Mouse (Mus musculus) layer of hippocampus, adult 2 months (tissue): ENCODE data around the gene AC124502.3. TPM values are rescaled to one million over a fixed set of nuclear protein-coding genes. Genes with fewer than 3 reads are reported as not detected.
A peak's percentile ranks its signal among the peaks of the same experiment; 100 is the strongest.

Experiments
- DNase-seq, 2 experiments: peaks; one replicate each; pipeline ENCODE4 v3.0.0; 2022; ENCODE audit warnings: low spot score in 2 of 2
- H3K27ac ChIP-seq: fragments of 200-600 bp; 2 replicates; pipeline ENCODE4 v1.8.1; 2022
- H3K4me3 ChIP-seq: fragments of 200-600 bp; 2 replicates; pipeline ENCODE4 v1.8.1; 2022; ENCODE audit warnings: mild to moderate bottlenecking
- CTCF ChIP-seq: fragments of 200-600 bp; conservative IDR thresholded peaks from 2 replicates; pipeline ENCODE4 v1.8.1; 2022; ENCODE audit warnings: antibody characterized with exemption, mild to moderate bottlenecking, moderate library complexity
- total RNA-seq, 2 experiments: library from RNA; stranded (reverse); gene quantifications; 2 replicates each; pipeline ENCODE4 v1.2.3; 2021

Gene AC124502.3
- total RNA-seq, 2 experiments from 2014 or later, result 4.1 to 7.6 TPM

DNA sequence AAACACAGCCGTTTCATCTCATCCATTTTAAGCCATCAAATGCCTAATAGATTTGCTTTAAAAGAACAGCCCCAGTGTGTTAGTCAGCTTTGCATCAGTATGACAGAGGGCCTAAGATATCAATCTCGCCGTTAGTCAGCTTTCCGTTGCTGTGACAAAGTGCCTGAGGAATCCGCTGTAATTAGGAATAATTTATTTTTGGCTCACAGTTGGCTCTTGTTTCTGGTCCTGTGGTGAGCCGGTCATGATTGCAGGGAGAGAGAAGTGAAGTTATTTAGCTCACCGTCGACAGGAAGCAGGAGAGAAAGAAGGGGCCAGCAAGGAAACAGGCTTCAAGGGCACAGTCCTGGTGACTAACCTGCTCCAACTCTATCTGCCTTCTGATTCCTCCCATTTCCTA lies 25.6 kb upstream of the AC124502.3 start:
- Histone ChIP-seq H3K4me3 (no peak overlapping the region), H3K27ac (no peak overlapping the region)
- DNase-seq, result no peak
- TF ChIP-seq CTCF, result no peak

GRCm38 (mm10) chr19:5014961-5015398 lies 23.7 kb upstream of the AC124502.3 start:
- peak; percentile 86 for TF ChIP-seq CTCF
- H3K27ac ChIP-seq, result no peak overlapping the region
- no peak overlapping the region for H3K4me3 ChIP-seq
- peak in 1 of 2 experiments; percentile 53 for DNase-seq

GRCm38 (mm10) chr19:5016221-5016742 lies 22.4 kb upstream of the AC124502.3 start:
- Histone ChIP-seq H3K27ac (no peak overlapping the region), H3K4me3 (no peak overlapping the region)
- no peak for TF ChIP-seq CTCF
- DNase-seq, result no peak

GRCm38 (mm10) chr19:5016782-5017181 lies 21.9 kb upstream of the AC124502.3 start:
- peak in 1 of 2 experiments; percentile 59 for DNase-seq
- peak; percentile 93 for TF ChIP-seq CTCF
- Histone ChIP-seq H3K4me3 (no peak overlapping the region), H3K27ac (no peak overlapping the region)

DNA sequence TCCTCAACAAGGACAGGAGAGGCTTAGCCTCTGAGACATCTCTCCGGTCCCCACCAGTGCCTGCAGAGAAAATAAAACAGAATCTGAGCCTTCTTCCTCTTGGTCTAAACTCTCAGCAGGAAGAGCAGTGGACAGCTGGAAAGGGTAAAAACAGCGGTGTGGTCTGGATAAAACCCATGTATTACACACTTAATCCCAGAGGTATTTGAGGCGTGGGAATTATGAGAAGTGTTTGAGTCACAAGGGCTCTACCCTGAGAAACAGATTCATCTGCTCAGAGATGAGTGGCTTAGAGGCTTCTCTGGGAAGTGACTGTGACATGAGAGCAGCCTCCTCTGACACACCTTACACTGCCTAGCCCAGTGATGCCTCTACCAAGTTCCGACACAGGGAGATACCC lies 21.1 kb upstream of the AC124502.3 start:
- no peak for DNase-seq
- no peak for TF ChIP-seq CTCF
- H3K27ac ChIP-seq, result no peak overlapping the region
- H3K4me3 ChIP-seq, result no peak overlapping the region

GRCm38 (mm10) chr19:5018191-5018590 lies 20.5 kb upstream of the AC124502.3 start:
- H3K27ac ChIP-seq, result no peak overlapping the region
- DNase-seq, result no peak
- TF ChIP-seq CTCF, result no peak
- no peak overlapping the region for H3K4me3 ChIP-seq

GRCm38 (mm10) chr19:5021416-5021815 lies 17.3 kb upstream of the AC124502.3 start:
- no peak overlapping the region for H3K4me3 ChIP-seq
- H3K27ac ChIP-seq, result no peak overlapping the region
- TF ChIP-seq CTCF, result no peak
- DNase-seq, result no peak

GRCm38 (mm10) chr19:5023621-5024479 lies 14.8 kb upstream of the AC124502.3 start, which contains the start of gene Slc29a2:
Slc29a2 (plus strand) TSS chr19:5023860.
- DNase-seq, result peak; percentile 87 to 93
- Histone ChIP-seq H3K4me3 (peak within 1 kb of the TSS; percentile 89), H3K27ac (peak within 1 kb of the TSS; percentile 90)
- TF ChIP-seq CTCF, result no peak

GRCm38 (mm10) chr19:5026111-5026510 lies 12.6 kb upstream of the AC124502.3 start:
- no peak for DNase-seq
- H3K27ac ChIP-seq, result no peak overlapping the region
- no peak for TF ChIP-seq CTCF

GRCm38 (mm10) chr19:5032686-5033085 lies 6.0 kb upstream of the AC124502.3 start:
- Histone ChIP-seq H3K4me3 (no peak overlapping the region), H3K27ac (no peak overlapping the region)
- no peak for DNase-seq
- TF ChIP-seq CTCF, result no peak

More at GRCm38 (mm10) chr19:5026111-5026510, 12.6 kb upstream of the AC124502.3 start:
- no peak overlapping the region for H3K4me3 ChIP-seq

GRCm38 (mm10) chr19:5036577-5036976 lies 2.1 kb upstream of the AC124502.3 start:
- Histone ChIP-seq H3K4me3 (no peak overlapping the region), H3K27ac (no peak overlapping the region)
- TF ChIP-seq CTCF, result no peak
- no peak for DNase-seq

GRCm38 (mm10) chr19:5037678-5038571 lies 766 bp upstream of the AC124502.3 start:
- H3K27ac ChIP-seq, result peak overlapping the region; percentile 96
- peak; percentile 86 for DNase-seq
- no peak for TF ChIP-seq CTCF
- H3K4me3 ChIP-seq, result peak overlapping the region; percentile 92
